Mouse (Mus musculus) midbrain, embryonic 14.5 days (tissue): Measurements from ENCODE around the gene Dgkq. TPM values are rescaled to one million over a fixed set of nuclear protein-coding genes. Genes with fewer than 3 reads are reported as not detected.

ENCODE experiments used
- ATAC-seq: fragments of 200-750 bp; cut with Nextera tagmentation; 2 replicates; pipeline ENCODE4 v1.8.0; 2017; ENCODE audit warnings: moderate number of reproducible peaks, moderate library complexity; ENCODE audit not compliant: low FRiP score, low TSS enrichment
- DNase-seq: peaks from one replicate; pipeline ENCODE4 v3.0.0-alpha.2; 2015
- H3K27ac ChIP-seq: fragments of 300-500 bp; sonication (generic); replicated peaks from 2 replicates; pipeline ENCODE4 v1.5.1; 2014; ENCODE audit warnings: mild to moderate bottlenecking, low read depth, low read length, moderate library complexity
- H3K27me3 ChIP-seq: fragments of 300-500 bp; sonication (generic); 2 replicates; pipeline ENCODE4 v1.6.1; 2014; ENCODE audit warnings: low read length, control low read depth, mixed read lengths; ENCODE audit not compliant: control insufficient read depth, insufficient read depth
- H3K36me3 ChIP-seq: fragments of 300-500 bp; sonication (generic); 2 replicates; pipeline ENCODE4 v1.6.1; 2014; ENCODE audit warnings: low read length, control low read depth; ENCODE audit not compliant: control insufficient read depth, insufficient read depth
- H3K4me1 ChIP-seq: fragments of 300-500 bp; sonication (generic); 2 replicates; pipeline ENCODE4 v1.6.1; 2014; ENCODE audit warnings: mild to moderate bottlenecking, antibody characterized with exemption, low read length, control low read depth; ENCODE audit not compliant: control insufficient read depth, insufficient read depth
- H3K4me2 ChIP-seq: fragments of 300-500 bp; sonication (generic); 2 replicates; pipeline ENCODE4 v1.6.1; 2014; ENCODE audit warnings: mild to moderate bottlenecking, low read length, moderate library complexity
- H3K4me3 ChIP-seq: fragments of 300-500 bp; sonication (generic); replicated peaks from 2 replicates; pipeline ENCODE4 v1.5.1; 2014; ENCODE audit warnings: low read depth, low read length
- H3K9ac ChIP-seq: fragments of 300-500 bp; sonication (generic); replicated peaks from 2 replicates; pipeline ENCODE4 v1.6.1; 2014; ENCODE audit warnings: mild to moderate bottlenecking, low read length, moderate library complexity
- H3K9me3 ChIP-seq: fragments of 300-500 bp; sonication (generic); 2 replicates; pipeline ENCODE4 v1.6.1; 2016; ENCODE audit warnings: low read length, control low read depth, mixed read lengths; ENCODE audit not compliant: control insufficient read depth
- WGBS: fragments of 180-500 bp; shearing (Covaris S2); extraction: QIAGEN DNeasy Blood & Tissue Kit; methylation state at CpG from one replicate; pipeline ENCODE4 v1.1.7; 2014; 5-methylcytosine and 5-hydroxymethylcytosine counted together
- polyA plus RNA-seq: library from polyadenylated mRNA; unstranded; fragments of >200 nt; fragmentation: Nextera tagmentation; extraction: Ambion mirVana; gene quantifications from 2 replicates; pipeline ENCODE4 v1.2.1, GENCODE M21; 2014

The Dgkq gene
- polyA plus RNA-seq, 1 experiment from 2014 or later = 24.4 TPM

DNA sequence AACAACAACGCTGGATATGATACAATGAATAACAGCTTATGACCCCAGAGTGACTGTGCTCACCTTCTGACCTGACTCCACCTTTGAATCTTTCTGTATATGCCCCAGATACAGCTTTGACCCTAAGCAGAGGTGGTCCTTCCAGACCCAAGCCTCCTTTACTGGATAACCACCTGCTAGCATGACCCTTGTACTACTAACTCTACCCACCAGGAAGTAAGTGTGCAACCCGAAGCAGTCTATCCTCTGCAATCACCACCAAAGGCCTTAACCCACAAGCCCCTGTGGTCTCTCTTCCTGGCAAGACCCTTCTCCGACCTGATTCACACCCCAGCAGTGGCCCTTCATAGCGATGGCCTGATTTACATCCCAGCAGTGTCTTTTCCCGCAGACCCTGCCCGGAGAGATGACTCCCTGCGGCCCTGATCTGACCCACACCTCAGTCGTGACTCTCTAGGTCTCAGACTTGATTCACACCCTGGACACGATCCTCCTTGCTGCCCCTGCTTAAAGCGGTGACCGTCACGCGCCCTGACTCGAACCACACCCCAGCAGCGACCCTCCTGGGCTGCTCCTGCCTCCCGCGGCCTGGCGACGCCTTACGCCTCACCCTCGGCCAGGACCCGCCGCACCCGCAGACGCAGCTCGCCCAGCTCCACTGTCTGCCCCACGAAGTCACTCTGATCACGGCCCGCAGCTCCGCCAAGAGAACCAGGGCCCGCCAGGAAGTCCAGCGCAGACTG, 40.4 kb downstream of the Dgkq start:
- Histone ChIP-seq H3K4me1 (peaks cover 16% of the 10 kb centered on the region), H3K36me3 (peaks cover 8% of the 10 kb centered on the region), H3K27ac (peak overlapping the region; percentile 90), H3K27me3 (no peaks in the 10 kb centered on the region), H3K9ac (peak overlapping the region; percentile 95), H3K9me3 (no peaks in the 10 kb centered on the region), H3K4me2 (peak overlapping the region; percentile 95), H3K4me3 (peak overlapping the region; percentile 95)
- 2% methylated on average over 32 of the region's 32 CpGs for WGBS
- DNase-seq = no peak
- peak; percentile 83 for ATAC-seq

DNA sequence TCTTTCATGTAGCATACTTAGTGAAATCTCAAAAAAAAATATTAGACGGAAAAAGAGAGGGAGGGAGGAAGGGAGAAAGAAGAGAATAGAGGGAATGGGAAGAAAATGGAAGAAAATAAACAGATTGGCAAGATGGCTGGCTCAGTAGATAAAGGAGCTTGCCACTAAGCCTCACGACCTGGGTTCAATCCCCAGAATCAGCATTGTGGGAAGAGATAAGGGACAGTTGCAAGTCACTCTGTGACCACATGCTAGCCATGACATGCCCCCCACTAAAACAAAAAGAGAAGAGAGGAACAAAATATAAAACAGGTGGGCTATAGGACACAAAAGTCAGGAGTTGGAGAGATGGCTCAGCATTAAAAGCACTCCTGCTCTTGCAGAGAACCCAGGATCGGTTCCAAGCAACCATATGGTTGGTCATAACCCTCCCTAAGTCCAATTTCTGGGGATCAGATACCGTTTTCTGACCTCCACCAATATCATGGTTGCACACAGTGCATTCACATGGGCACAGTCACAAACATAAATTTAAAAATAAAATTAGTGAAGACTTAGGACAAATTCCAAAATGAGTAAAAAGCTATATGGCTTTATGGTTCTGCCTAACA, 43.3 kb downstream of the Dgkq start:
- Histone ChIP-seq H3K27ac (no peak overlapping the region), H3K9me3 (no peaks in the 10 kb centered on the region), H3K4me1 (peaks cover 16% of the 10 kb centered on the region), H3K9ac (no peak overlapping the region), H3K36me3 (peaks cover 34% of the 10 kb centered on the region), H3K4me3 (no peak overlapping the region), H3K27me3 (no peaks in the 10 kb centered on the region), H3K4me2 (no peak overlapping the region)
- WGBS = 83% methylated on average over 4 of the region's 4 CpGs
- ATAC-seq (no peak), DNase-seq (no peak)

DNA sequence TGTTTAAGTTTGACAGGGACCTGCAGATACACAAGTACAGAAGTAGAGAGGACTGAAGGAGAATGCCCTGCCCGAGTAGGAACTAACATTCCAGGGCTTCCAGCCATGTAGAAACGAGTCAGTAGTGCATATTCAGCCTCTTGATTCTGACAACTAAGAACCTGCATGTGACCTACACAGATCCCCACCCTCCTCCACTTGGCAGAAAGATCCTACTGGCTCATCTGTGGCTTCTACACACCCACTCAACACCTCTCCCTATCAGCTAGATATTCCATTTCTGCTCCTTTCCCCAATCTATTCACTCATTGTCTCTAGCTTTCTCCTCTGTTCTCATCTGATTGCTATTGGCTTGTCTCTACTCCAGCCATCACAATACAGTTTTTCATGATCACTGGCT, 47.6 kb downstream of the Dgkq start:
- Histone ChIP-seq H3K9me3 (no peaks in the 10 kb centered on the region), H3K4me2 (no peak overlapping the region), H3K9ac (no peak overlapping the region), H3K27me3 (no peaks in the 10 kb centered on the region), H3K27ac (no peak overlapping the region), H3K4me3 (no peak overlapping the region), H3K4me1 (no peaks in the 10 kb centered on the region), H3K36me3 (peaks cover 66% of the 10 kb centered on the region)
- no peak for DNase-seq
- 81% methylated on average over 2 of the region's 2 CpGs for WGBS
- ATAC-seq = no peak

DNA sequence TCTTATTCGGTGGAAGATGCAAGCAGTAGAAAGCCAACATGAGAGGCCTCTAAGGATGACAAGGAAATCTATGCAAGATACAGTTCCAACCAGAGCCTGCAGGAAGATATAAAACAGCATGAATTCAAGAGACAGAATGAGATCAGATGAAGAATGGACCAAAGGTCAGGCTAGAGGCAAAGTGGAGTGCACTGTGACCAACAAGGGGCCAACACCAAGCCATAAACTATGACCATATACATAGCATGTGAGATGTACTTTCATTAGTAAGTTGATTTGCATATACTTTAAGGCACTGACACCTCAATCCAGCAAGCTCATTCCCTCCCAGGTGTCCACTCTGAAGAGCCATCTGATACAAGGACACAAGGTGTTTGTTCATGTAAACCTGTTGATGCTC, 59.0 kb downstream of the Dgkq start:
- Histone ChIP-seq H3K4me3 (no peak overlapping the region), H3K4me1 (no peaks in the 10 kb centered on the region), H3K4me2 (no peak overlapping the region), H3K9me3 (no peaks in the 10 kb centered on the region), H3K36me3 (peaks cover 97% of the 10 kb centered on the region), H3K27me3 (no peaks in the 10 kb centered on the region), H3K9ac (no peak overlapping the region), H3K27ac (no peak overlapping the region)
- no peak for ATAC-seq
- no peak for DNase-seq
- 100% methylated on average over 1 of the region's 1 CpGs for WGBS

DNA sequence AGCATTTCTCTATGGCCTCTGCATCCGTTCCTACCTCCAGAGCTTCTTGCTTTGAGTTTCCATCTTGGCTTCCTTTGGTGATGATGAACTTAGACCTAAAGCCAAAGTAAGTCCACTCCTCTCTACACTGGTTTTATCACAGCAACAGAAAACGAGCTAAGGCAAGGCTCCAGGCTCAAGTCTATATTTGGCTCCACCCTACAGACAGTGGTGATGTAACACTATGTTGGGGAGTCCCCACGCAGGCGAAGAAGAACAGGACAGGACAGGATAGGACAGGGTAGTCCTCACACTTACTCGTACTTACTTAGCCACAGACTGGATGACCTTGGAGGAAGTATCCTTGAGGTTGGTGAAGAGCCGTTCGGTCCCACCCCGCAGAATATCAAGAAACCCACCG, 66.9 kb downstream of the Dgkq start:
- Histone ChIP-seq H3K4me1 (no peaks in the 10 kb centered on the region), H3K9ac (no peak overlapping the region), H3K4me3 (no peak overlapping the region), H3K9me3 (no peaks in the 10 kb centered on the region), H3K27ac (no peak overlapping the region), H3K27me3 (no peaks in the 10 kb centered on the region), H3K4me2 (no peak overlapping the region), H3K36me3 (peaks cover 98% of the 10 kb centered on the region)
- ATAC-seq (no peak), DNase-seq (no peak)
- WGBS = 95% methylated on average over 9 of the region's 9 CpGs

DNA sequence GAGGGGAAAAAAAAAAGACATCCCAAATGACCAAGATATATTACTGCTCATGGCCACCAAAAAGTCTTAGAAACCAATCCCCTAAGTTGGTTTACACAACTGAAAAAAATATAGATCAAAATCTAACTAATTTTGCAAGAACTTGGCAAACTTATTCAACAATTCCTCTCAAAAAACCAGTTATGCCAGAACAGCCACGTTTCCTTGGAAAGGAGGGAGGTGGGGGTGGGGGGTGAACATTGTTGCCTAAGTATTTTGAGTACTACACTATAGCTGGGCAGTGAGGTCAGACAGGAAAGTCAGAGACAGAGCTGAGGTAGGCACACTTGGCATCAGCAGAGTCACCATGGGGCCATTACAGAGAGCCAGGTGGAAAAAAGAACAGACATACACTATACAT, 69.5 kb downstream of the Dgkq start:
- ATAC-seq = no peak
- Histone ChIP-seq H3K4me2 (no peak overlapping the region), H3K36me3 (peaks cover 98% of the 10 kb centered on the region), H3K4me3 (no peak overlapping the region), H3K27me3 (no peaks in the 10 kb centered on the region), H3K9me3 (no peaks in the 10 kb centered on the region), H3K27ac (no peak overlapping the region), H3K9ac (no peak overlapping the region), H3K4me1 (no peaks in the 10 kb centered on the region)
- WGBS = 89% methylated on average over 1 of the region's 1 CpGs
- no peak for DNase-seq

Other genes with a start within 250 kb of the Dgkq start
- 376 and 494 TPM in 2 replicates for gene Atp5k, start 235.2 kb downstream of the Dgkq start, polyA plus RNA-seq
- gene Mfsd7a, start 220.8 kb downstream of the Dgkq start, polyA plus RNA-seq = not detected in 2 replicates
- 28.1 and 35.2 TPM in 2 replicates for gene Pcgf3, start 208.4 kb downstream of the Dgkq start, polyA plus RNA-seq
- 60.3 and 76.9 TPM in 2 replicates for gene Cplx1, start 119.6 kb downstream of the Dgkq start, polyA plus RNA-seq
- gene Gak, start 39.9 kb downstream of the Dgkq start, polyA plus RNA-seq = 42.4 and 50.9 TPM in 2 replicates
- 25.7 and 29.9 TPM in 2 replicates for gene Tmem175, start 39.9 kb downstream of the Dgkq start, polyA plus RNA-seq
- 11.9 and 12.7 TPM in 2 replicates for gene Idua, start 9.3 kb downstream of the Dgkq start, polyA plus RNA-seq
- gene Slc26a1, start 5.9 kb upstream of the Dgkq start, polyA plus RNA-seq = 2.9 and 3.6 TPM in 2 replicates
- gene Fgfrl1, start 22.7 kb upstream of the Dgkq start, polyA plus RNA-seq = 3.6 and 5.2 TPM in 2 replicates
- not detected in 2 replicates for gene Rnf212, start 105.3 kb upstream of the Dgkq start, polyA plus RNA-seq
- gene Tmed11, start 125.7 kb upstream of the Dgkq start, polyA plus RNA-seq = not detected in 2 replicates
- not detected in 2 replicates for gene Vmn2r8, start 139.2 kb upstream of the Dgkq start, polyA plus RNA-seq
- not detected in 2 replicates for gene Vmn2r9, start 182.9 kb upstream of the Dgkq start, polyA plus RNA-seq